Mouse (Mus musculus) gastrocnemius, postnatal 10 days (tissue): ENCODE data around the gene Gm42372. TPM values are rescaled to one million over a fixed set of nuclear protein-coding genes. Genes with fewer than 3 reads are reported as not detected.
A peak's percentile ranks its signal among the peaks of the same experiment; 100 is the strongest.
"Not testable (repeated sequence)": the region's sequence is repeated elsewhere in the genome, so short reads cannot be mapped to it uniquely, and the experiment has no call there.

Source experiments
- DNase-seq: peaks from one replicate; pipeline ENCODE4 v3.0.0; 2021; ENCODE audit warnings: mixed read lengths
- long read RNA-seq, 2 experiments: library from polyadenylated mRNA; stranded (forward); transcript quantifications; one replicate each; pipeline ENCODE4 v2.0.0; 2021
- total RNA-seq, 2 experiments: library from RNA; stranded (reverse); gene quantifications; 2 replicates each; pipeline ENCODE4 v1.2.3; 2021

The Gm42372 gene
- total RNA-seq = under 1 TPM in 1 of 2 experiments, not detected in 1; 0.16 TPM
- long read RNA-seq, experiment 1 = 0 reads
- long read RNA-seq, experiment 2 = 0 reads

GRCm38 (mm10) chr7:16982859-16983568, at the start of gene Gm42372:
TSS of gene Gm42372 (plus strand) at chr7:16983086.
- DNase-seq = peak; percentile 29

- no peak for DNase-seq
Measured at GRCm38 (mm10) chr7:16937312-16937711, 45.6 kb upstream of the Gm42372 start.

- no peak for DNase-seq
Measured at GRCm38 (mm10) chr7:16938117-16938791, 44.6 kb upstream of the Gm42372 start.

GRCm38 (mm10) chr7:16940292-16940691, 42.6 kb upstream of the Gm42372 start:
- DNase-seq = no peak

GRCm38 (mm10) chr7:16942861-16943260, 40.0 kb upstream of the Gm42372 start:
- no peak for DNase-seq

- DNase-seq = peak; percentile 81
Measured at GRCm38 (mm10) chr7:16944061-16944807, 38.7 kb upstream of the Gm42372 start, which contains the start of gene Pnmal2. TSS of gene Pnmal2 (plus strand) at chr7:16944682.

- peak; percentile 28 for DNase-seq
Measured at GRCm38 (mm10) chr7:16944808-16945315, 38.0 kb upstream of the Gm42372 start.

GRCm38 (mm10) chr7:16945419-16945818, 37.5 kb upstream of the Gm42372 start:
- DNase-seq = peak; percentile 34

- peak; percentile 61 for DNase-seq
Measured at GRCm38 (mm10) chr7:16946441-16947348, 36.2 kb upstream of the Gm42372 start.

- peak; percentile 37 for DNase-seq
Measured at GRCm38 (mm10) chr7:16947349-16947895, 35.5 kb upstream of the Gm42372 start.

- DNase-seq = peak; percentile 74
Measured at GRCm38 (mm10) chr7:16947959-16948361, 34.9 kb upstream of the Gm42372 start.

GRCm38 (mm10) chr7:16948923-16949458, 33.9 kb upstream of the Gm42372 start:
- DNase-seq = no peak

GRCm38 (mm10) chr7:16949908-16950841, 32.7 kb upstream of the Gm42372 start:
- DNase-seq = peak; percentile 81

GRCm38 (mm10) chr7:16950861-16951635, 31.8 kb upstream of the Gm42372 start:
- peak; percentile 75 for DNase-seq

GRCm38 (mm10) chr7:16953776-16954175, 29.1 kb upstream of the Gm42372 start:
- DNase-seq = not testable (repeated sequence)

- DNase-seq = no peak
Measured at GRCm38 (mm10) chr7:16955712-16956111, 27.2 kb upstream of the Gm42372 start.

GRCm38 (mm10) chr7:16956410-16957265, 26.2 kb upstream of the Gm42372 start:
- no peak for DNase-seq
